Mouse (Mus musculus) kidney, postnatal 10 days (tissue): ENCODE results near the gene Pnkd.
"Not testable (repeated sequence)": the region's sequence is repeated elsewhere in the genome, so short reads cannot be mapped to it uniquely, and the experiment has no call there.

ENCODE experiments used
- DNase-seq: peaks from one replicate; pipeline ENCODE4 v3.0.0; 2021; ENCODE audit warnings: mixed read lengths

The Pnkd gene

GRCm38 (mm10) chr1:74298157-74298750, 13.5 kb downstream of the Pnkd start:
- no peak for DNase-seq

- DNase-seq, result no peak
These were observed 14.3 kb downstream of the Pnkd start for GRCm38 (mm10) chr1:74298996-74299395.

- peak; percentile 22 for DNase-seq
These were observed 15.8 kb downstream of the Pnkd start for GRCm38 (mm10) chr1:74300347-74301110.

GRCm38 (mm10) chr1:74302229-74302628, 17.5 kb downstream of the Pnkd start:
- peak; percentile 5 for DNase-seq

- DNase-seq, result peak; percentile 19
These were observed 18.1 kb downstream of the Pnkd start for GRCm38 (mm10) chr1:74302835-74303234.

- peak; percentile 90 for DNase-seq
These were observed 19.0 kb downstream of the Pnkd start for GRCm38 (mm10) chr1:74303509-74304338.

- no peak for DNase-seq
These were observed 19.6 kb downstream of the Pnkd start for GRCm38 (mm10) chr1:74304339-74304790.

GRCm38 (mm10) chr1:74304946-74305345, 20.2 kb downstream of the Pnkd start:
- no peak for DNase-seq

GRCm38 (mm10) chr1:74305522-74305921, 20.8 kb downstream of the Pnkd start, which contains the start of gene Tmbim1:
TSS of gene Tmbim1 (minus strand) at chr1:74305622.
- DNase-seq, result no peak

GRCm38 (mm10) chr1:74307146-74307545, 22.4 kb downstream of the Pnkd start:
- no peak for DNase-seq

GRCm38 (mm10) chr1:74308001-74308964, 23.6 kb downstream of the Pnkd start:
- DNase-seq, result no peak

GRCm38 (mm10) chr1:74309767-74310166, 25.0 kb downstream of the Pnkd start:
- peak; percentile 66 for DNase-seq

- DNase-seq, result peak; percentile 80
These were observed 28.4 kb downstream of the Pnkd start for GRCm38 (mm10) chr1:74313049-74313692.

- DNase-seq, result no peak
These were observed 30.1 kb downstream of the Pnkd start for GRCm38 (mm10) chr1:74314796-74315195.

GRCm38 (mm10) chr1:74316114-74316827, 31.5 kb downstream of the Pnkd start:
- DNase-seq, result no peak

GRCm38 (mm10) chr1:74318711-74319110, 34.0 kb downstream of the Pnkd start:
- no peak for DNase-seq

GRCm38 (mm10) chr1:74321396-74321795, 36.7 kb downstream of the Pnkd start:
- DNase-seq, result no peak

GRCm38 (mm10) chr1:74326916-74327315, 42.2 kb downstream of the Pnkd start:
- not testable (repeated sequence) for DNase-seq

- peak; percentile 55 for DNase-seq
These were observed 45.2 kb downstream of the Pnkd start for GRCm38 (mm10) chr1:74329899-74330431.

- peak; percentile 49 for DNase-seq
These were observed 46.4 kb downstream of the Pnkd start for GRCm38 (mm10) chr1:74331046-74331681.
